ENCODE assay signal across 8 mouse cellular contexts in the genomic region with DNA sequence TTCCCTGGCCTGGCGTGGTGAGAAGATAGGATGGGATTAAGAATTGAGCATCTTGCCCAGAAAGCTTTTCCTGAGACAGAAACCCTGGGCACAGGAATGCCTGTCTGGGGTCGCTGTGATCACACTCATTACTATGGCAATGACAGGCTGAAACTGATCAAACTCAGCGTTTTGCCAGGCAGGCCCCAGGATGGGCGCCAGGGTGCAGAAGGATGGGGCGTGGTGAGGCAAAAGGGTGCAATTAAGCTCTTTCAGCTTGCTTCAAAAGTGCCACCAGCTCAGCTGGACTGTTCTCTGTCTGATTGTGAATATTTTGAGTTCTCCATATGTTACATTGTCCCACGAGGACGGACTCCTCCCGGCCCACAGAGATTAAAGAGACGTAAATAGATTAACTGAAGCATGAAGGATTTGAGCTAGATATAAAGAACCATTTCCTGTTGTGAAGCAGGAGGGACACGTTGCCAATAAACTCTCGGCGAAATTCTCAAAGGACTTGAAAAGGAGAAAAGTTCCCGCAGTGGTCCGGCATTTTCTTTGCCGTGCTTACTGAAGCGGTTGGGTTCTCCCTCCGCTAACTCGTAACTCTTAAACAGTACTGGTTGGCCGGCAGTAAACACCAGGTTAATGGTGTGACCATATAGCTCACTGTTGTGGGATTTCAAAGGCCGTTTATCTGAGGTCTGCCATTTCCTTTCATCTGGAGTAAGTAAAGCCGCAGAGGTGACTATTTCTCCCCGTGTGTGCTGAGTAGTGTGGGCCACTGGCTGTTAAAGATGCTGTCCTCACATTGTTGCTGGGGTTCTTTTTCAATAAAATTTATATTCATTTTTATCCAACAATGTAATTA. TPM values are rescaled to one million over a fixed set of nuclear protein-coding genes. Genes with fewer than 3 reads are reported as not detected.
DNase-seq lines count a peak whose midpoint lies in the region; ATAC-seq and TF ChIP-seq lines count a peak whose summit lies in the region.

No protein-coding gene starts in this region.

- no peaks in the 10 kb centered on the region for H3K9me3 ChIP-seq in heart, embryonic 15.5 days (replicated peaks)
- no peaks in the 10 kb centered on the region for H3K9me3 ChIP-seq in heart, embryonic 10.5 days
- no peaks in the 10 kb centered on the region for H3K9me3 ChIP-seq in hindbrain, embryonic 11.5 days (ENCODE audit: control insufficient read depth, low read length)
- H3K9me3 ChIP-seq in midbrain, embryonic 15.5 days: no peaks in the 10 kb centered on the region

- no peak for ATAC-seq in heart, embryonic 15.5 days (replicated peaks; ENCODE audit: insufficient number of reproducible peaks, insufficient read depth, low FRiP score, low read depth)
- ATAC-seq in hindbrain, embryonic 11.5 days (ENCODE audit: low FRiP score): peak; percentile 15
- peak; percentile 31 for ATAC-seq in midbrain, embryonic 15.5 days (replicated peaks)

- no peak for DNase-seq in heart, embryonic 10.5 days (ENCODE audit: low spot score)
- peak; percentile 96 for DNase-seq in brain, embryonic 14.5 days (ENCODE audit: low read depth)
- DNase-seq in hindbrain, embryonic 11.5 days (ENCODE audit: low spot score): no peak
- DNase-seq in thymus, adult 18-20 months: no peak
- DNase-seq in ovary, postnatal 10 days (ENCODE audit: low spot score): no peak
- DNase-seq in cerebellum, adult 9-11 months: no peak

- TF ChIP-seq POLR2A in brain, embryonic 14.5 days (IDR thresholded peaks at IDR 0.05; ENCODE audit: borderline replicate concordance, extremely low read depth, insufficient read depth, insufficient read length, poor library complexity, severe bottlenecking): no peak

- no peak overlapping the region for H3K4me3 ChIP-seq in heart, embryonic 15.5 days
- no peak overlapping the region for H3K4me3 ChIP-seq in heart, embryonic 10.5 days
- no peak overlapping the region; the same call in 1 of the 2 replicates for H3K4me3 ChIP-seq in hindbrain, embryonic 11.5 days (ENCODE audit: low read depth, low read length)
- peak overlapping the region; percentile 7; the same call in 1 of the 2 replicates for H3K4me3 ChIP-seq in midbrain, embryonic 15.5 days

- no peaks in the 10 kb centered on the region for H3K36me3 ChIP-seq in heart, embryonic 15.5 days
- no peaks in the 10 kb centered on the region for H3K36me3 ChIP-seq in heart, embryonic 10.5 days
- no peaks in the 10 kb centered on the region for H3K36me3 ChIP-seq in hindbrain, embryonic 11.5 days (ENCODE audit: control insufficient read depth, insufficient read depth, low read length)
- H3K36me3 ChIP-seq in midbrain, embryonic 15.5 days (replicated peaks): no peaks in the 10 kb centered on the region

- no peak overlapping the region for H3K27ac ChIP-seq in heart, embryonic 15.5 days
- H3K27ac ChIP-seq in heart, embryonic 10.5 days: no peak overlapping the region
- H3K27ac ChIP-seq in hindbrain, embryonic 11.5 days (ENCODE audit: low read depth, low read length): peak overlapping the region; percentile 58; the same call in 1 of the 2 replicates
- H3K27ac ChIP-seq in midbrain, embryonic 15.5 days: peak overlapping the region; percentile 95

- peaks cover 18% of the 10 kb centered on the region for H3K4me1 ChIP-seq in heart, embryonic 15.5 days (replicated peaks)
- peaks cover 13% of the 10 kb centered on the region for H3K4me1 ChIP-seq in heart, embryonic 10.5 days
- H3K4me1 ChIP-seq in hindbrain, embryonic 11.5 days (replicated peaks; ENCODE audit: control insufficient read depth, insufficient read depth, low read length): peaks cover 5% of the 10 kb centered on the region; the same call in 1 of the 2 replicates
- peaks cover 48% of the 10 kb centered on the region for H3K4me1 ChIP-seq in midbrain, embryonic 15.5 days

- H3K27me3 ChIP-seq in heart, embryonic 15.5 days: peaks cover 58% of the 10 kb centered on the region
- peaks cover 80% of the 10 kb centered on the region for H3K27me3 ChIP-seq in heart, embryonic 10.5 days (ENCODE audit: insufficient read depth, poor library complexity, severe bottlenecking)
- H3K27me3 ChIP-seq in hindbrain, embryonic 11.5 days (ENCODE audit: control insufficient read depth, insufficient read depth, low read length): no peaks in the 10 kb centered on the region
- H3K27me3 ChIP-seq in midbrain, embryonic 15.5 days (replicated peaks): no peaks in the 10 kb centered on the region

- peak overlapping the region; percentile 64; the same call in 1 of the 2 replicates for H3K4me2 ChIP-seq in heart, embryonic 15.5 days
- H3K4me2 ChIP-seq in hindbrain, embryonic 11.5 days (replicated peaks; ENCODE audit: low read depth, low read length): peak overlapping the region; percentile 46
- peak overlapping the region; percentile 58 for H3K4me2 ChIP-seq in midbrain, embryonic 15.5 days

- 36% methylated on average over 22 of the region's 22 CpGs for WGBS in heart, embryonic 15.5 days
- 50% methylated on average over 22 of the region's 22 CpGs for WGBS in heart, embryonic 10.5 days
- WGBS in hindbrain, embryonic 11.5 days: 32% methylated on average over 22 of the region's 22 CpGs
- WGBS in midbrain, embryonic 15.5 days: 10% methylated on average over 22 of the region's 22 CpGs

- TF ChIP-seq CTCF in brain, embryonic 14.5 days (IDR thresholded peaks at IDR 0.05; ENCODE audit: borderline replicate concordance, extremely low read depth, insufficient read depth, insufficient read length): no peak

- H3K9ac ChIP-seq in heart, embryonic 15.5 days: no peak overlapping the region
- peak overlapping the region; percentile 37; the same call in 1 of the 2 replicates for H3K9ac ChIP-seq in hindbrain, embryonic 11.5 days (ENCODE audit: low read depth, low read length)
- H3K9ac ChIP-seq in midbrain, embryonic 15.5 days: peak overlapping the region; percentile 46

RNA-seq across cellular contexts. Expression of a gene that starts 40.1 kb away (rescaled TPM):
- 1.1 and 1.8 TPM in 2 replicates for polyA plus RNA-seq in heart, embryonic 15.5 days (2015; fragmentation: Nextera tagmentation; extraction: Ambion mirVana)
- 0.21 and 1.1 TPM in 2 replicates for polyA plus RNA-seq in heart, embryonic 10.5 days (2016; fragmentation: Nextera tagmentation; extraction: Ambion mirVana)
- 0.68 and 1.6 TPM in 2 replicates for polyA plus RNA-seq in brain, embryonic 14.5 days (2012; rRNA removed)
- 0.26 and 0.47 TPM in 2 replicates for polyA plus RNA-seq in hindbrain, embryonic 11.5 days (2014; fragmentation: Nextera tagmentation; extraction: Ambion mirVana)
- polyA plus RNA-seq in midbrain, embryonic 15.5 days (2015; fragmentation: Nextera tagmentation; extraction: Ambion mirVana): 0.52 and 0.80 TPM in 2 replicates

Comparison
In these comparisons a context has a peak if more than half of its experiments do, and no peak if none do; other contexts are left out.
1. H3K27ac ChIP-seq: peak in hindbrain, embryonic 11.5 days (single experiment) and midbrain, embryonic 15.5 days (single experiment); none in heart, embryonic 15.5 days (single experiment) and heart, embryonic 10.5 days (single experiment).
2. Peak in every context shown above with its lines, with median percentiles within 50 percentile points of each other: H3K4me2 ChIP-seq.